Mouse (Mus musculus) embryonic fibroblast, embryonic 13.5 days (primary cell): ENCODE results near the gene Srgap2.

ENCODE experiments used
- CTCF ChIP-seq: IDR thresholded peaks from 2 replicates; pipeline ENCODE4 v1.5.1; 2011; ENCODE audit warnings: mild to moderate bottlenecking, control low read depth, low read length, moderate library complexity, borderline replicate concordance; ENCODE audit not compliant: insufficient read depth
- POLR2A ChIP-seq: IDR thresholded peaks from 2 replicates; pipeline ENCODE4 v1.6.1; 2011; ENCODE audit warnings: low read depth, mild to moderate bottlenecking, control low read depth, low read length, moderate library complexity

GRCm38 (mm10) chr1:131511131-131511530, 16.0 kb downstream of the Srgap2 start:
- TF ChIP-seq CTCF (no peak), POLR2A (no peak)
